Mouse (Mus musculus): ENCODE data around the gene Arf3. TPM values are rescaled to one million over a fixed set of nuclear protein-coding genes. Genes with fewer than 3 reads are reported as not detected.

Gene Arf3
- polyA plus RNA-seq, 1 experiment from 2014 or later: 41.2 TPM

DNA sequence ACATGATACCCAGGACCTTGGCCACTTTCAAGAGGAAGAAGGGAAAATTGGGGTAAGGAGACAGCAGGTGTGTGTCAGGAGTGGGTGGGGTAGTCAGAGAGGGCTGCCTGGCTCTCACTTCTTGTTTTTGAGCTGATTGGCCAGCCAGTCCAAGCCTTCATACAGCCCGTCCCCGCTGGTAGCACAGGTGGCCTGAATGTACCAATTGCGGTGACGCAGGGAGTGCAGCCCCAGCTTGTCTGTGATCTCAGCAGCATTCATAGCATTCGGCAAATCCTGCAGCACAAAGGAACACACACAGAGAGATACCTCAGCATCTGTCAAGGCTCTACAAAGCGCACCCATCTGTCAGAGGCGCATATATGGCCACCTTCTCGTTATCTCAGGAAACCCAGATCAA is 22.8 kb downstream of the Arf3 start:
- no peak overlapping the region for H3K4me3 ChIP-seq
- 91% methylated on average over 8 of the region's 8 CpGs for WGBS
- no peaks in the 10 kb centered on the region for H3K27me3 ChIP-seq (ENCODE audit: low read depth, poor library complexity, severe bottlenecking)
- peaks cover 3% of the 10 kb centered on the region; the same call in 1 of the 2 replicates for H3K4me1 ChIP-seq
- DNase-seq (ENCODE audit: low spot score): no peak
- peaks cover 98% of the 10 kb centered on the region for H3K36me3 ChIP-seq
- no peaks in the 10 kb centered on the region for H3K9me3 ChIP-seq (replicated peaks)
- H3K27ac ChIP-seq (replicated peaks): no peak overlapping the region

DNA sequence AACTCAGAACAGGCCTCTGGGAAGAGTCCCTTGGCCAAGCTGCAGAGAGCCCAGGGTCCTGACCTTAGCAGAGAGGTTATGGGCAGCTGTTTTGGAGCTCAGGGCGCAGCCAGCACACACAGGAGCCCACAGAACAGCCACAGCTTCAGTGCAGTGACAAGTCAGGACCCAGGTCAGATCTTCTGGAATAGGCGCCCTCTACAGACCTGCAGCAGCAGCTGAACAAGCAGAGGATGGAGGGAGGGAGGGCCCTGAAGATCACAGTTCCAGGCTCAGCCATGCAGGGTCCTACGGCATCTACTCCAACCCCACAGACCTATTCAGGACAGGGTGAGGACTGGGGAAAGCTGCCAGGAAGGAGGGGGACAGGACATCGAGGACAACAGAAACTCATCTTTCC is 24.2 kb downstream of the Arf3 start:
- Histone ChIP-seq H3K27me3 (ENCODE audit: low read depth, poor library complexity, severe bottlenecking) (no peaks in the 10 kb centered on the region), H3K4me3 (no peak overlapping the region), H3K27ac (replicated peaks) (no peak overlapping the region), H3K4me1 (peaks cover 4% of the 10 kb centered on the region; the same call in 1 of the 2 replicates), H3K9me3 (replicated peaks) (no peaks in the 10 kb centered on the region), H3K36me3 (peaks cover 91% of the 10 kb centered on the region)
- DNase-seq (ENCODE audit: low spot score): no peak
- 62% methylated on average over 4 of the region's 4 CpGs for WGBS

DNA sequence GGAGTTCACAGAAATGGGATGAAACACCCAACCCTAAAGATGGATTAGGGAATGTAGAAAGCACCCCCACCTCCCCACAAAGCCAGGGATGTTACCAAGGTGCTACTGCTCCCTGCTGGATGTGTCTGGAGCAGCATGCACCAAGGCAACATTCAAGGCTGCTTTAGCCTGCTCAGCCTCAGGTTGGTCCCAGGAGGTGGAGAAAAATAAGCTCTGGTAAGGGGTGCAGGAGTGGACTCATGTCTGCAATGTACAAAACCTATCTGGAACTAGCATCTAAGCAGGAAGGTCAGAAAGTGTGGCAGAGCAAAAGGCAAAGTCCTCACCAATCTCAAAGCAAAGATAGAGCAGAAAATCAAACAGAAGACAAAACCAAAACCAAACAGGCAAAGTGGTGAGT is 25.1 kb downstream of the Arf3 start:
- Histone ChIP-seq H3K9me3 (replicated peaks) (no peaks in the 10 kb centered on the region), H3K27ac (replicated peaks) (no peak overlapping the region), H3K27me3 (ENCODE audit: low read depth, poor library complexity, severe bottlenecking) (no peaks in the 10 kb centered on the region), H3K36me3 (peaks cover 81% of the 10 kb centered on the region), H3K4me3 (no peak overlapping the region), H3K4me1 (peaks cover 10% of the 10 kb centered on the region)
- DNase-seq (ENCODE audit: low spot score): no peak

DNA sequence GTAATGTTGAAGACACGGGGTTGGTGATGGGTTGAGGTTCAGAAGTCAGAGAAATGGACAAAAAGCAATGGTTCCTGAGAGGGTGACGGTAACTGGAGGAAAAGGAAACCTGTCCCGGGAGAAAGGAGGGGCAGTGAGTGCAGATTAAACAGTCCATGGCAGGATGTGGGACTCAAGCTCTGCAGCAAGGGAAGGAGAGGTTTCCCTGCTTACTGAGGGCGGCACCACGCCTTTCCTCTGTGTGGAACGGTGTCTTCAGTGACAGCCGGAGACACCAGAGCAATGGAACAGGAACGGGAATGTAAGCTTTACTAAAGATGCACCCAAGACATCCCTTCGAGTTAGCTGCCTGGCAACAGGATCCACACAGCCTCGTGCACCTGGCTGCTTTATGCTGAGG is 26.5 kb downstream of the Arf3 start:
- DNase-seq (ENCODE audit: low spot score): no peak
- 89% methylated on average over 10 of the region's 10 CpGs for WGBS
- no peaks in the 10 kb centered on the region for H3K9me3 ChIP-seq (replicated peaks)
- H3K4me3 ChIP-seq: no peak overlapping the region
- peaks cover 10% of the 10 kb centered on the region for H3K4me1 ChIP-seq
- H3K27me3 ChIP-seq (ENCODE audit: low read depth, poor library complexity, severe bottlenecking): no peaks in the 10 kb centered on the region
- H3K36me3 ChIP-seq: peaks cover 68% of the 10 kb centered on the region
- H3K27ac ChIP-seq (replicated peaks): no peak overlapping the region

DNA sequence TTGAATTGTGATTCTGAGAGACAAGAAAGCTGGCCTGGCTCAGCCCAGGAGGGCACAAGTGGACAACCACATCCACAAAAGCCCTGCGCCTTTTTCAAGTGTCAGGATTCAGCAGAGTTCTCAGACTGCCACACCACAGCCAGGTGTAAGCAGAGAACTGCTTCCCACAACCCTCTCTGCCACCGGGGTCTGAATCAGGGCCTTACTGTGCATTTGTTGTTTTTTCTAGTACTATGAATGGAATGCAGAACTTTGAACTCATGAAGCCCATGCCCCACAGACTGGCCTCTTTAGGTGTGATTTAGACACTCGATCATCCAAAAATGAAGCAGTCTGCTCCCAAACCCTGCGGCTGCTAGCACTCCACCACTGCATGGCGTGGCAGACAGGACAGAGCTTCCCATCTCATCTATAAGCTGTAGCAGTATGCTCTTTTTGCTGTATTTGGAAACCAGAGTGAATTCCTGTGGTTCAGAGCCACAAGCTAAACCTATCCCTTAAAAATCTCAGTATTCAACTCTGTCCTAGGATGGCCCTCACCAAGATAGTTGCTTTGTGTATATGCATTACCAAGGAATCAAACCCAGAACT is 28.9 kb downstream of the Arf3 start:
- 82% methylated on average over 5 of the region's 5 CpGs for WGBS
- no peak overlapping the region for H3K27ac ChIP-seq (replicated peaks)
- no peak for DNase-seq (ENCODE audit: low spot score)

DNA sequence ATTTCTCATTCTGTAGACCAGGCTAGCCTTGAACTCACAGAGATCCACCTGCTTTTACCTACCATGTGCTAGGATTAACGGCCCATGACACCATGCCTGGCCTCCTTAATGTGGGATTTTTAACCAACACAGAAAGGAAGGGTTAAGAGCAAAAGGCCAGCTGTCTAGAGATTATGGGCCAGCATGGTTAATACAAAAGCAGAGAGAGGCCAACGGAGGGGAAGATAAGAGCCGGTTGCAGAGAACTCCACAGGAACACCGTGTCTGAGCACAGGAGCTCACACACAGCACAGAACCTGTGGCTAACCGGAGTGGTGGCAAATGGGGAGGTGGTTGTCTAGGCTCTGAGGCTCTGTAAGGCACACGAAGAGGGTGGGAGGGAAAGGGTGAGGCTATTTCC is 29.6 kb downstream of the Arf3 start:
- WGBS: 87% methylated on average over 6 of the region's 6 CpGs
- peaks cover 10% of the 10 kb centered on the region for H3K4me1 ChIP-seq
- H3K4me3 ChIP-seq: no peak overlapping the region
- H3K9me3 ChIP-seq (replicated peaks): no peaks in the 10 kb centered on the region
- H3K36me3 ChIP-seq: peaks cover 36% of the 10 kb centered on the region
- H3K27me3 ChIP-seq (ENCODE audit: low read depth, poor library complexity, severe bottlenecking): peaks cover 14% of the 10 kb centered on the region
- no peak for DNase-seq (ENCODE audit: low spot score)
- no peak overlapping the region for H3K27ac ChIP-seq (replicated peaks)

More for the DNA sequence above, 28.9 kb downstream of the Arf3 start:
- peaks cover 10% of the 10 kb centered on the region for H3K4me1 ChIP-seq
- peaks cover 7% of the 10 kb centered on the region; the same call in 1 of the 2 replicates for H3K27me3 ChIP-seq (ENCODE audit: low read depth, poor library complexity, severe bottlenecking)
- peaks cover 43% of the 10 kb centered on the region for H3K36me3 ChIP-seq
- H3K9me3 ChIP-seq (replicated peaks): no peaks in the 10 kb centered on the region
- no peak overlapping the region for H3K4me3 ChIP-seq

DNA sequence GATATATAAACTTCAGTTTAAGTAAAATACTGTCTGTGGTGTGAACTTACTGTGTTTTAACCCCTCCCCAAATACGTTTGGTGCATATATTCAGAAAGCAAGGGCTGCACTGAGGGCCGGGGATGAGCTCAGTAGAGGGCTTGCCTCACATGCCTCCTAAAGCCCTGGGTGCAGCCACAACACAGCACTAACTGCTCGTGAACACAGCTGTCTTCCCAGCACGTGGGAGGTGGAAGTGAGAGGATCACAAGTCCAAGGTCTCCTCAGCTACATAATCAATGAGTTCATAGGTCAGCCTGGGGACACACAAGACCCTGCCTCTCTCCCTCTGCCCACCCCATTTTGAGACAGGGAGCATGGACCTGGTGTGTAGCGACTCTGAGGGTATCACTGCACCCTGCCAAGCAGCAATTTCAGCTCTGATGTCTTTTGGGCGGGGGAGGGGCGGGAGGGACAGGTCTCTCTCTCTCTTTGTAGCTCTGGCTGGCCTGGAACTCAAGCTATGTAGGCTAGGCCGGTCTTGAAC is 30.9 kb downstream of the Arf3 start:
- Histone ChIP-seq H3K27me3 (ENCODE audit: low read depth, poor library complexity, severe bottlenecking) (peaks cover 19% of the 10 kb centered on the region), H3K36me3 (peaks cover 23% of the 10 kb centered on the region)
- WGBS: 74% methylated on average over 8 of the region's 8 CpGs

DNA sequence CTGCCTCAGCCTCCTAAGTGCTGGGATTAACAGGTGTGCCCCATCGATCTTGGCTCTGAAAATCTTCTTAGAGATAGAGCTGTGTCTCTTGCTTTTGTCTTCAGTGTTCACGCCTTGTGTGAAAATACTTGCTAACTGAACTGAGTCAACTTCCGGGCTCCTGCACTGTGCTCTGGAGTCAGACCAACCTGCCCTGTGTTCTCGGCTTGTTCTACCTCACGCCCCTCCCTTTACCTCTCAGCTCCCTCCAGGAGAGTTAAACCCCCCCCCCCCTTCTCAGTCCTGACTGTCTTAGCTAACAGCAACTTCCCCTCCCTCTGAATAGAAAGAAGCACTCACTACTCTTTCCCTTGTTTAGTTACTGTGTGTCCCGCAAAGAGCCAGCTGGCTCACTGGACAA is 32.2 kb downstream of the Arf3 start:
- Histone ChIP-seq H3K4me1 (peaks cover 30% of the 10 kb centered on the region), H3K27ac (replicated peaks) (no peak overlapping the region), H3K27me3 (ENCODE audit: low read depth, poor library complexity, severe bottlenecking) (peaks cover 31% of the 10 kb centered on the region), H3K4me3 (no peak overlapping the region), H3K9me3 (replicated peaks) (no peaks in the 10 kb centered on the region), H3K36me3 (peaks cover 10% of the 10 kb centered on the region)
- no peak for DNase-seq (ENCODE audit: low spot score)
- 86% methylated on average over 6 of the region's 6 CpGs for WGBS

More for the DNA sequence above, 30.9 kb downstream of the Arf3 start:
- peaks cover 23% of the 10 kb centered on the region for H3K4me1 ChIP-seq
- H3K9me3 ChIP-seq (replicated peaks): no peaks in the 10 kb centered on the region
- H3K4me3 ChIP-seq: no peak overlapping the region
- H3K27ac ChIP-seq (replicated peaks): no peak overlapping the region
- no peak for DNase-seq (ENCODE audit: low spot score)

DNA sequence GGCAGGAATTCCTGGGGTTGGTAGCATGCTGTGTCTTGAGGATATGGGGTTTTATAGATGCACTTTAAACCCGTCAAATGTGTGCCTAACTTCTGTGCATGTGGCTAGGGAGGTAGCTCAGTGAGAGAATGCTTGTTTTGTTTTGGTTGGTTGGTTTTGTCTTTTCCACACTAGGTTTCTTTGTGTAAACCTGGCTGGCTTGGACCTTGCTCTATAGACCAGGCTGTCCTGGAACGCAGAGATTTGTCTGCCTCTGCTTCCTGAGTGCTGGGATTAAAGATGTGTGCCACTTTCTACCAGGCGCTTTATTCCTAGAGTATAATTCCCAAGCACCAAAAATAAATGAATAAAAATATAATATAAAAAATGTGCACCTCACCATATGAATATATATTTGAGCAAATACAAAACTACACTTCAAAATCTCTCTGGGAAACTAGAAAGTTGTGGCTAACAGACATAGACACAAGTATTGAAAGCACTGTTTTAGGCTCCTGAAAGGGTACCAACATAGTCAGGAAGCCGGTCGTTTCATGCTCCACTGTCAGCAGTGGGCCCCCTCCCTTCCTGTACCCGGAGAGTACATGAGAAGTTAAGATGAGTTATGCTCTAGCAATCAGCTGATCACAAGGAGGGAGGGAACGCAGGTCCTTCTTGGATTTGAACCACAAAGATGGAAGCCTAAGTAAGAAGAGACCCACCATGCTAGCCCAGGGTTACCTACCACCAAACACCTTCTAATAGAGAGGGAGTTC is 33.0 kb downstream of the Arf3 start:
- DNase-seq (ENCODE audit: low spot score): no peak
- WGBS: 78% methylated on average over 7 of the region's 7 CpGs
- H3K4me3 ChIP-seq: no peak overlapping the region
- peaks cover 2% of the 10 kb centered on the region for H3K36me3 ChIP-seq
- H3K27ac ChIP-seq (replicated peaks): no peak overlapping the region
- H3K4me1 ChIP-seq: peaks cover 31% of the 10 kb centered on the region
- H3K27me3 ChIP-seq (ENCODE audit: low read depth, poor library complexity, severe bottlenecking): peaks cover 38% of the 10 kb centered on the region
- no peaks in the 10 kb centered on the region for H3K9me3 ChIP-seq (replicated peaks)

DNA sequence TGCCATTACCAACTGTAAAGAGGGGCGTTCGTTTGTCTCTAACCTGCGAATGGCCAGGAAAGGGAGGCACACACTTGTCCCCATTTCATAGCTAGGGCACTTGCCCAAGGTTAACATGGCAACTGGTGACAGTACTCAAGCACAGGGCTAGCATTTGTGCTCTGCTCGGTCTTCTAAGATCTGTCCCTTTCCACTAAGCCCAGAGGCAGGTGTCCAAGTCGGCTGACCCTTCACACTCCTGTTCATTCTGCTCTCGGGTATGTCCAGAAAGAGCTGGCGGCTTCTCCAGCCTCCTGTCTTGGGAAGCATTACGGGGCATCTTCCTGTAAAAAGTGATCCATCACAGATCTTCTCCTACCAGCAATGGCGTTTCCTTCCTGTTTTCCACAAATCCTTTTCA is 34.6 kb downstream of the Arf3 start:
- H3K27me3 ChIP-seq (ENCODE audit: low read depth, poor library complexity, severe bottlenecking): peaks cover 54% of the 10 kb centered on the region
- WGBS: 50% methylated on average over 9 of the region's 9 CpGs

DNA sequence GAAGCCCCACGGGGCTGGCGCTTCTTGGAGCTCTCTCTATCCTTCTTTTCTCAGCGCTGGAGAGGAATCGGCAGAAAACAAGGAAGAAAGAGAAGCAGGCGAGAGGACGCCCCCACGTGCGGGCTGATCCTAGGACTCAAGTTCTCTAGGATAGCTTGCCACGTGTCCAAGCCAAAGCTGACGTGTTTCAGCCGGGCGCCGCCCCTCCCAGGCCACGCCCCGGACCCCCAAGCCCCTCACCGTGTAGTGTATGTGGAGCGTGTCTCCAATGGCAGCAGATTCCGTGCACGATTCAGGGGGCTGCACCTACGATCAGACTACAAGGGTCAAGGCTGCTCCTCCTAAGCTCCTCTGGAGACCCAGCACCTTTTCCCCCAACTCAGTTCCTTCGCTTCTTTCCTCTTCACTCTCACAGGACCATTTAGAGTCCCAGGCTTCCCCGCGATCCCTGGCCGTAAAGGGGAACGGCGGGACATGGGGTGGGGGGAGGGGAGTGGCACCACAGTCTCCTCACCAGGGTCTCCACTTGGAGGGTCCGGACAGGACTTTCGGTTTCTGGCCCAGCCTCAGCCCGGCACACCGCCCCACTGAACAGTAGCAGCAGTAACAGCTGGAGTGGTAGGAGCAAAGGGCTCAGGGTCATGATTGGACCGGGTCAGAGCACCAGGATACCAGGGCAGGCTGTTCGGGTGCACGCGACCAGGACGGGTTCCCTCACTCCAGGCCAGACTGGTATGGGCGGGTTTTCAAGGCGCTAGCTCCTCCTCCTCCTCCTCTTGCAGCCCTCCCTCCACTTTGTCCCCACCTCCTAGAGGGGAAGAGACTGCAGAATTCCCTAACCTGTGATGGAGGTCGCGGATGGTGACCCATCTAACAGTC is 35.3 kb downstream of the Arf3 start, which contains the start of gene Fkbp11:
Gene Fkbp11 (minus strand): TSS at position 756 of the 879 bp plus-strand sequence.
- H3K27ac ChIP-seq (replicated peaks): peak within 1 kb of the TSS; percentile 77
- no peaks in the 10 kb centered on the region for H3K9me3 ChIP-seq (replicated peaks)
- H3K4me1 ChIP-seq: peaks cover 46% of the 10 kb centered on the region
- under 1% methylated on average over 39 of the region's 39 CpGs for whole genome bisulfite sequencing
- H3K4me3 ChIP-seq: peak within 1 kb of the TSS; percentile 65
- peak; percentile 75 for DNase-seq (ENCODE audit: low spot score)
- H3K36me3 ChIP-seq: no peaks in the 10 kb centered on the region
- peaks cover 61% of the 10 kb centered on the region for H3K27me3 ChIP-seq (ENCODE audit: low read depth, poor library complexity, severe bottlenecking)

More for the DNA sequence above, 34.6 kb downstream of the Arf3 start:
- H3K9me3 ChIP-seq (replicated peaks): no peaks in the 10 kb centered on the region
- no peak for DNase-seq (ENCODE audit: low spot score)
- H3K36me3 ChIP-seq: no peaks in the 10 kb centered on the region
- H3K27ac ChIP-seq (replicated peaks): no peak overlapping the region
- H3K4me1 ChIP-seq: peaks cover 42% of the 10 kb centered on the region
- peak overlapping the region; percentile 65 for H3K4me3 ChIP-seq

DNA sequence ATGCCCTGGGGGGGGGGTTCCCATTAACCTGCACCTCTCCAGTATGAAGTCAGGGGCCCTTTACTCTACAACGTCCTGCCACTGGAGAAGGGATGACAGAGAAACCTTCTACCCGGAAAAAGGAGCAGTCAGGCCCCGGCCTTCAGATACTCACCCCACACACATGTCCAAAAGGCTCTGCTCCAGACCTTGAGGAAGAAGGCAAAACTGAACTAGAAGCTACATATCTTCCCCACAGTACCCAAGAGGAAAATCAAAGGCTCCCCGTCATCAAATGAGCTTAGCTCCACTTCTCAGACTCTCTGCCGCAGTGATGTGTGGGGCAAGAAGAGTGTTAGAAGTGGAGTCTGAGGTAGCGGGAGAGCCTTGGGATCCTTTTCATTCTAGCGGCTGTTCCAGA is 36.3 kb downstream of the Arf3 start:
- Histone ChIP-seq H3K27ac (replicated peaks) (no peak overlapping the region), H3K27me3 (ENCODE audit: low read depth, poor library complexity, severe bottlenecking) (peaks cover 70% of the 10 kb centered on the region), H3K36me3 (no peaks in the 10 kb centered on the region), H3K4me1 (peaks cover 50% of the 10 kb centered on the region), H3K4me3 (peak overlapping the region; percentile 65), H3K9me3 (replicated peaks) (no peaks in the 10 kb centered on the region)
- WGBS: 47% methylated on average over 7 of the region's 7 CpGs
- DNase-seq (ENCODE audit: low spot score): no peak
